8 mouse cellular contexts compared by ENCODE assay signal in genomic region chr9:107602068-107602648, GRCm38 (mm10). TPM values are rescaled to one million over a fixed set of nuclear protein-coding genes. Genes with fewer than 3 reads are reported as not detected.
DNase-seq lines count a peak whose midpoint lies in the region; ATAC-seq and TF ChIP-seq lines count a peak whose summit lies in the region.

No protein-coding gene starts in this region.

- WGBS in limb, embryonic 13.5 days, result 15% methylated on average over 10 of the region's 10 CpGs
- 11% methylated on average over 10 of the region's 10 CpGs for WGBS in midbrain, embryonic 16.5 days

- H3K9me3 ChIP-seq in limb, embryonic 13.5 days, result no peaks in the 10 kb centered on the region
- no peaks in the 10 kb centered on the region for H3K9me3 ChIP-seq in midbrain, embryonic 16.5 days (replicated peaks; ENCODE audit: control insufficient read depth, low read length, poor library complexity, severe bottlenecking)

- TF ChIP-seq CTCF in bone marrow macrophage, adult 2 months (IDR thresholded peaks at IDR 0.05; ENCODE audit: low read depth, low read length), result peak; percentile 76
- peak; percentile 94 for TF ChIP-seq CTCF in embryonic fibroblast, embryonic 13.5 days (IDR thresholded peaks at IDR 0.05; ENCODE audit: borderline replicate concordance, insufficient read depth, low read length)

- no peak overlapping the region for H3K27ac ChIP-seq in bone marrow macrophage, adult 2 months (ENCODE audit: insufficient read depth, low read depth, low read length)
- no peak overlapping the region for H3K27ac ChIP-seq in embryonic fibroblast, embryonic 13.5 days (ENCODE audit: insufficient read depth, low read length)
- peak overlapping the region; percentile 67; the same call in 1 of the 2 replicates for H3K27ac ChIP-seq in limb, embryonic 13.5 days
- peak overlapping the region; percentile 38; the same call in 1 of the 2 replicates for H3K27ac ChIP-seq in midbrain, embryonic 16.5 days (ENCODE audit: low read length)

- peak; percentile 73 for ATAC-seq in limb, embryonic 13.5 days (ENCODE audit: low FRiP score, low read depth)
- ATAC-seq in midbrain, embryonic 16.5 days, result peak; percentile 49; the same call in 1 of the 2 replicates

- peak overlapping the region; percentile 17; the same call in 1 of the 2 replicates for H3K4me2 ChIP-seq in limb, embryonic 13.5 days (replicated peaks)
- no peak overlapping the region for H3K4me2 ChIP-seq in midbrain, embryonic 16.5 days (ENCODE audit: low read length)

- peak overlapping the region; percentile 35; the same call in 1 of the 2 replicates for H3K9ac ChIP-seq in limb, embryonic 13.5 days
- 0 out of 2 replicates have a peak overlapping the region, but pooled peaks have one; percentile 30 for H3K9ac ChIP-seq in midbrain, embryonic 16.5 days (ENCODE audit: low read depth, low read length)

- peaks cover 11% of the 10 kb centered on the region for H3K4me1 ChIP-seq in bone marrow macrophage, adult 2 months (ENCODE audit: control insufficient read depth, insufficient read depth, low read length)
- no peaks in the 10 kb centered on the region for H3K4me1 ChIP-seq in embryonic fibroblast, embryonic 13.5 days (ENCODE audit: control insufficient read depth, insufficient read depth, low read length)
- H3K4me1 ChIP-seq in limb, embryonic 13.5 days, result peaks cover 49% of the 10 kb centered on the region
- peaks cover 6% of the 10 kb centered on the region for H3K4me1 ChIP-seq in midbrain, embryonic 16.5 days (ENCODE audit: control insufficient read depth, insufficient read depth, low read length)

- H3K27me3 ChIP-seq in limb, embryonic 13.5 days, result 0 out of 2 replicates have a peak, but pooled peaks cover 2% of the 10 kb centered on the region
- H3K27me3 ChIP-seq in midbrain, embryonic 16.5 days (ENCODE audit: control insufficient read depth, insufficient read depth, low read depth, low read length), result no peaks in the 10 kb centered on the region

- no peak for TF ChIP-seq POLR2A in bone marrow macrophage, adult 2 months (IDR thresholded peaks at IDR 0.05; ENCODE audit: borderline replicate concordance, low read depth, low read length)
- no peak for TF ChIP-seq POLR2A in embryonic fibroblast, embryonic 13.5 days (IDR thresholded peaks at IDR 0.05; ENCODE audit: low read depth, low read length)

- H3K4me3 ChIP-seq in bone marrow macrophage, adult 2 months (ENCODE audit: insufficient read depth, low read length), result no peak overlapping the region
- H3K4me3 ChIP-seq in embryonic fibroblast, embryonic 13.5 days (ENCODE audit: insufficient read depth, low read length), result no peak overlapping the region
- H3K4me3 ChIP-seq in limb, embryonic 13.5 days, result no peak overlapping the region
- no peak overlapping the region for H3K4me3 ChIP-seq in midbrain, embryonic 16.5 days (ENCODE audit: low read depth, low read length)

- H3K36me3 ChIP-seq in limb, embryonic 13.5 days, result peaks cover 13% of the 10 kb centered on the region; the same call in 1 of the 2 replicates
- no peaks in the 10 kb centered on the region for H3K36me3 ChIP-seq in midbrain, embryonic 16.5 days (ENCODE audit: control insufficient read depth, insufficient read depth, low read length)

- peak; percentile 90 for DNase-seq in A20 (ENCODE audit: low read depth, low spot score)
- DNase-seq in heart, adult 9 months (ENCODE audit: low spot score in 2 of 2), result peak; percentile 84 to 91
- peak; percentile 86 to 94 for DNase-seq in kidney, adult 8-10 months
- DNase-seq in spleen, adult 18-20 months, result peak; percentile 76 to 93

RNA-seq across cellular contexts. Expression of gene Sema3b, which starts 6.9 kb away (rescaled TPM):
- polyA plus RNA-seq in bone marrow macrophage, adult 2 months (2012; ENCODE audit: insufficient read depth, insufficient read length, missing spikeins), result not detected in 2 replicates
- polyA plus RNA-seq in embryonic fibroblast, embryonic 13.5 days (2011; ENCODE audit: insufficient read length, low read depth, missing spikeins), result 9.5 and 16.6 TPM in 2 replicates
- 8.0 and 8.6 TPM in 2 replicates for polyA plus RNA-seq in limb, embryonic 13.5 days (2015; fragmentation: Nextera tagmentation; extraction: Ambion mirVana)
- polyA plus RNA-seq in midbrain, embryonic 16.5 days (2015; fragmentation: Nextera tagmentation; extraction: Ambion mirVana), result 3.7 and 3.9 TPM in 2 replicates

RNA-seq across cellular contexts. Expression of gene Ifrd2, which starts 14.7 kb away (rescaled TPM):
- polyA plus RNA-seq in bone marrow macrophage, adult 2 months (2012; ENCODE audit: insufficient read depth, insufficient read length, missing spikeins), result 8.2 and 8.6 TPM in 2 replicates
- polyA plus RNA-seq in embryonic fibroblast, embryonic 13.5 days (2011; ENCODE audit: insufficient read length, low read depth, missing spikeins), result 31.1 and 31.5 TPM in 2 replicates
- polyA plus RNA-seq in limb, embryonic 13.5 days (2015; fragmentation: Nextera tagmentation; extraction: Ambion mirVana), result 44.3 and 49.5 TPM in 2 replicates
- 14.6 and 15.4 TPM in 2 replicates for polyA plus RNA-seq in midbrain, embryonic 16.5 days (2015; fragmentation: Nextera tagmentation; extraction: Ambion mirVana)

RNA-seq across cellular contexts. Expression of gene Hyal3, which starts 21.5 kb away (rescaled TPM):
- 0.29 and 0.59 TPM in 2 replicates for polyA plus RNA-seq in bone marrow macrophage, adult 2 months (2012; ENCODE audit: insufficient read depth, insufficient read length, missing spikeins)
- polyA plus RNA-seq in embryonic fibroblast, embryonic 13.5 days (2011; ENCODE audit: insufficient read length, low read depth, missing spikeins), result 0.40 and 0.76 TPM in 2 replicates
- 1.5 and 1.7 TPM in 2 replicates for polyA plus RNA-seq in limb, embryonic 13.5 days (2015; fragmentation: Nextera tagmentation; extraction: Ambion mirVana)
- polyA plus RNA-seq in midbrain, embryonic 16.5 days (2015; fragmentation: Nextera tagmentation; extraction: Ambion mirVana), result 2.0 and 2.4 TPM in 2 replicates

RNA-seq across cellular contexts. Expression of gene Naa80, which starts 23.5 kb away (rescaled TPM):
- 16.9 and 21.1 TPM in 2 replicates for polyA plus RNA-seq in bone marrow macrophage, adult 2 months (2012; ENCODE audit: insufficient read depth, insufficient read length, missing spikeins)
- polyA plus RNA-seq in embryonic fibroblast, embryonic 13.5 days (2011; ENCODE audit: insufficient read length, low read depth, missing spikeins), result 11.3 and 15.4 TPM in 2 replicates
- polyA plus RNA-seq in limb, embryonic 13.5 days (2015; fragmentation: Nextera tagmentation; extraction: Ambion mirVana), result 18.4 and 19.6 TPM in 2 replicates
- 14.9 and 18.6 TPM in 2 replicates for polyA plus RNA-seq in midbrain, embryonic 16.5 days (2015; fragmentation: Nextera tagmentation; extraction: Ambion mirVana)

RNA-seq across cellular contexts. Expression of gene Hyal1, which starts 25.4 kb away (rescaled TPM):
- polyA plus RNA-seq in bone marrow macrophage, adult 2 months (2012; ENCODE audit: insufficient read depth, insufficient read length, missing spikeins), result 2.3 and 4.7 TPM in 2 replicates
- 13.9 and 15.6 TPM in 2 replicates for polyA plus RNA-seq in embryonic fibroblast, embryonic 13.5 days (2011; ENCODE audit: insufficient read length, low read depth, missing spikeins)
- 13.4 and 15.5 TPM in 2 replicates for polyA plus RNA-seq in limb, embryonic 13.5 days (2015; fragmentation: Nextera tagmentation; extraction: Ambion mirVana)
- 7.2 TPM in 2 replicates for polyA plus RNA-seq in midbrain, embryonic 16.5 days (2015; fragmentation: Nextera tagmentation; extraction: Ambion mirVana)

Comparison
In these comparisons a context has a peak if more than half of its experiments do, and no peak if none do; other contexts are left out.
1. H3K27ac ChIP-seq: peak in limb, embryonic 13.5 days (single experiment) and midbrain, embryonic 16.5 days (single experiment); none in bone marrow macrophage, adult 2 months (single experiment) and embryonic fibroblast, embryonic 13.5 days (single experiment).
2. Peak in every context shown above with its lines, with median percentiles within 50 percentile points of each other: DNase-seq.